Mouse (Mus musculus) lung, postnatal 0 days (tissue): ENCODE data around the gene Chtf18. TPM values are rescaled to one million over a fixed set of nuclear protein-coding genes. Genes with fewer than 3 reads are reported as not detected.

ENCODE experiments used
- ATAC-seq: fragments of 200-750 bp; cut with Nextera tagmentation; 2 replicates; pipeline ENCODE4 v1.8.0; 2017; ENCODE audit warnings: moderate library complexity
- DNase-seq: peaks from one replicate; pipeline ENCODE4 v3.0.0-alpha.2; 2016; ENCODE audit warnings: low spot score
- H3K27ac ChIP-seq: fragments of 300-500 bp; sonication (generic); 2 replicates; pipeline ENCODE4 v1.5.1; 2014; ENCODE audit warnings: antibody characterized with exemption, mild to moderate bottlenecking, low read length, mixed read lengths
- H3K27me3 ChIP-seq: fragments of 300-500 bp; sonication (generic); replicated peaks from 2 replicates; pipeline ENCODE4 v1.6.1; 2014; ENCODE audit warnings: low read length, mixed read lengths; ENCODE audit not compliant: insufficient read depth
- H3K36me3 ChIP-seq: fragments of 300-500 bp; sonication (generic); 2 replicates; pipeline ENCODE4 v1.6.1; 2014; ENCODE audit warnings: low read length, mixed read lengths; ENCODE audit not compliant: insufficient read depth
- H3K4me1 ChIP-seq: fragments of 300-500 bp; sonication (generic); 2 replicates; pipeline ENCODE4 v1.6.1; 2014; ENCODE audit warnings: antibody characterized with exemption, low read depth, low read length, mixed read lengths; ENCODE audit not compliant: insufficient read depth
- H3K4me2 ChIP-seq: fragments of 300-500 bp; sonication (generic); replicated peaks from 2 replicates; pipeline ENCODE4 v1.6.1; 2014; ENCODE audit warnings: low read depth, mild to moderate bottlenecking, low read length, moderate library complexity, mixed read lengths
- H3K4me3 ChIP-seq: fragments of 300-500 bp; sonication (generic); 2 replicates; pipeline ENCODE4 v1.5.1; 2014; ENCODE audit warnings: low read depth, low read length
- H3K9ac ChIP-seq: fragments of 300-500 bp; sonication (generic); replicated peaks from 2 replicates; pipeline ENCODE4 v1.6.1; 2014; ENCODE audit warnings: low read depth, mild to moderate bottlenecking
- H3K9me3 ChIP-seq: fragments of 300-500 bp; sonication (generic); 2 replicates; pipeline ENCODE4 v1.6.1; 2016; ENCODE audit warnings: low read length, mixed read lengths
- CTCF ChIP-seq: IDR thresholded peaks from 2 replicates; pipeline ENCODE4 v1.5.1; 2016; ENCODE audit warnings: antibody characterized with exemption, mild to moderate bottlenecking
- EP300 ChIP-seq: IDR thresholded peaks from 2 replicates; pipeline ENCODE4 v1.6.1; 2016; ENCODE audit warnings: antibody characterized with exemption, mild to moderate bottlenecking, control low read depth
- WGBS: fragments of 180-500 bp; shearing (Covaris S2); extraction: QIAGEN DNeasy Blood & Tissue Kit; methylation state at CpG from one replicate; pipeline ENCODE4 v1.1.7; 2014; 5-methylcytosine and 5-hydroxymethylcytosine counted together
- microRNA-seq: library from miRNA; unstranded; fragments of <30 nt; microRNA quantifications from one replicate; pipeline ENCODE4, GENCODE M21; 2016
- polyA plus RNA-seq: library from polyadenylated mRNA; unstranded; fragments of >200 nt; fragmentation: Nextera tagmentation; extraction: Ambion mirVana; gene quantifications from 2 replicates; pipeline ENCODE4 v1.2.1, GENCODE M21; 2015

The Chtf18 gene
- polyA plus RNA-seq, 1 experiment from 2014 or later, result 1.6 TPM

DNA sequence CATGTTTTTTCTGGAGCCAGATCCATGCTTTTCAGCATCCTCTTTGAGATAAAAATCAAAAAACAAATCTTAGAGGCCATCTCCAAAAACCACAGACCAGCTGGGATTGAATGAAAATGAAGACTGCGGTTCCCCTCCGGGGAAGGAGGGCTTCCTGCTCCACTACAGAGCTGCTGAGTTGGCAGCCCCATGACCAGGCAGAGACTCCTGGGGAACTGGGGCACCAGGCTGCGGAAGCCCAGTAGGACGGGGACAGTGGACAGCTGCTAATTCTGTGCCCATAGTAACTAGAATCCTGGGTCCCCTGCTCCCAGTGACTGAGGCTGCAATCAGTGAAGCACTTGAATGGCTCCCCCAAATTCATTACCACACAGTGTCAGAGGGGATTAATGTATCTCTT, 45.6 kb downstream of the Chtf18 start:
- DNase-seq (no peak), ATAC-seq (no peak)
- Histone ChIP-seq H3K9ac (no peak overlapping the region), H3K9me3 (no peaks in the 10 kb centered on the region), H3K27me3 (no peaks in the 10 kb centered on the region), H3K4me1 (no peaks in the 10 kb centered on the region), H3K36me3 (no peaks in the 10 kb centered on the region), H3K27ac (no peak overlapping the region), H3K4me3 (no peak overlapping the region), H3K4me2 (no peak overlapping the region)
- TF ChIP-seq CTCF (no peak), EP300 (no peak)
- WGBS, result 72% methylated on average over 4 of the region's 4 CpGs

DNA sequence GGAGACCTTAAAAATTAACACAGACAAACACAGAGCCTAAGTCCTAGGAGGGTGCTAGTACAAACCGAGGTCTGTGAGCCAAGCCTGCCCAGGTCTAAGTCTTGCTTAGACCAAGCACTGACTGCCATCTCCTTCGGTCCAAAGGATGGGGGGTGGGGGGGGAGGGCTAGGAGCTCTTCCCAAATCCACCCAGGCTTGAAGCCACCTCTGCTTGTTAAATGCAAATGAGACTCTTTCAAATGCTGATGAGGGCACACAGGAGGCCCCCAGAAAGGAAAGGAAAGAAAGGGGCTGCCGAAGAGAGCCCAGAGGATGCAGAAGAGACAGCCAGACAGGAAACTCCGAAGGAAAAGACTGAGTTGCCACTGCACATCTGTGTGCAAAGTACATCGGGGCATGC, 47.4 kb downstream of the Chtf18 start:
- TF ChIP-seq CTCF, result no peak
- TF ChIP-seq EP300, result no peak
- no peak overlapping the region for H3K4me3 ChIP-seq
- DNase-seq (no peak), ATAC-seq (no peak)
- no peaks in the 10 kb centered on the region for H3K9me3 ChIP-seq
- no peaks in the 10 kb centered on the region for H3K27me3 ChIP-seq
- no peak overlapping the region for H3K27ac ChIP-seq
- no peak overlapping the region for H3K4me2 ChIP-seq
- 16% methylated on average over 5 of the region's 5 CpGs for WGBS
- no peaks in the 10 kb centered on the region for H3K36me3 ChIP-seq
- no peak overlapping the region for H3K9ac ChIP-seq
- no peaks in the 10 kb centered on the region for H3K4me1 ChIP-seq

GRCm38 (mm10) chr17:25677969-25678368, 49.2 kb downstream of the Chtf18 start:
- Histone ChIP-seq H3K9ac (no peak overlapping the region), H3K4me2 (no peak overlapping the region), H3K4me3 (no peak overlapping the region), H3K4me1 (no peaks in the 10 kb centered on the region), H3K9me3 (no peaks in the 10 kb centered on the region), H3K36me3 (no peaks in the 10 kb centered on the region), H3K27ac (no peak overlapping the region), H3K27me3 (no peaks in the 10 kb centered on the region)
- no peak for ATAC-seq
- WGBS, result 60% methylated on average over 6 of the region's 6 CpGs
- TF ChIP-seq EP300, result no peak
- TF ChIP-seq CTCF, result no peak
- no peak for DNase-seq

DNA sequence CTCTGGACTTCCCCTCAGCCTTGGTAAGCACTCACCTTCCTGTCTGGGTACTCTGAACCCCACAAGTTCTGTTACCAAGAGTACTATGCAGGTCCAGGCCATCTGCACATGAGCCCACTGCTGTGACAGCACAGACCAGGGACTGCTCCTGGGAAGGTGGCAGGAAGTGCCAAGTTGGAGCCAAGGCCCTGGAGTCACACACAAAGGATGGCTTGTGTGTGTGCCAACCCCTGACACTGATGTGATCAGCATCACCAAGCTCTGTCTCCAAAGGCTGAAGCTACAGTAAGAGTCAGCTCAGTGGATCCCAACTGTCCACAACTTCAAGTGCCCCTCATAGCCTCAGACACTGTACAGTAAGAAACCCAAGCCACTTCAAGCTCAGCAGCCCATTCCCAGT, 54.2 kb downstream of the Chtf18 start:
- Histone ChIP-seq H3K36me3 (no peaks in the 10 kb centered on the region), H3K4me2 (no peak overlapping the region), H3K4me1 (no peaks in the 10 kb centered on the region), H3K27ac (no peak overlapping the region), H3K27me3 (no peaks in the 10 kb centered on the region), H3K9me3 (no peaks in the 10 kb centered on the region), H3K9ac (no peak overlapping the region), H3K4me3 (no peak overlapping the region)
- no peak for ATAC-seq
- DNase-seq, result no peak
- TF ChIP-seq EP300 (no peak), CTCF (no peak)

Small RNA genes within 50 kb of the gene (microRNA-seq; reads per million reads assigned to microRNA genes)
- not detected for gene Gm25083

Other genes with a start within 250 kb of the Chtf18 start
- 0.05 TPM in 1 of 2 replicates, not detected in the other for gene Sstr5, start 230.1 kb downstream of the Chtf18 start, polyA plus RNA-seq
- gene Sox8, start 156.7 kb downstream of the Chtf18 start, polyA plus RNA-seq, result 0.19 and 0.24 TPM in 2 replicates
- 16.5 and 16.6 TPM in 2 replicates for gene Lmf1, start 148.3 kb downstream of the Chtf18 start, polyA plus RNA-seq
- gene Gng13, start 10.2 kb downstream of the Chtf18 start, polyA plus RNA-seq, result 3.8 and 4.4 TPM in 2 replicates
- 15.2 and 18.1 TPM in 2 replicates for gene Rpusd1, start 251 bp upstream of the Chtf18 start, polyA plus RNA-seq
- gene Mslnl, start 8.6 kb upstream of the Chtf18 start, polyA plus RNA-seq, result 1.0 and 1.9 TPM in 2 replicates
- 584 and 630 TPM in 2 replicates for gene Msln, start 27.0 kb upstream of the Chtf18 start, polyA plus RNA-seq
- 23.8 and 24.1 TPM in 2 replicates for gene Narfl, start 46.4 kb upstream of the Chtf18 start, polyA plus RNA-seq
- gene Haghl, start 58.3 kb upstream of the Chtf18 start, polyA plus RNA-seq, result 42.7 and 45.4 TPM in 2 replicates
- 5.8 and 7.7 TPM in 2 replicates for gene Ccdc78, start 59.2 kb upstream of the Chtf18 start, polyA plus RNA-seq
- gene Fam173a, start 65.5 kb upstream of the Chtf18 start, polyA plus RNA-seq, result 112 and 116 TPM in 2 replicates
- not detected in 2 replicates for gene AC134908.4, start 68.2 kb upstream of the Chtf18 start, polyA plus RNA-seq
- gene Metrn, start 69.7 kb upstream of the Chtf18 start, polyA plus RNA-seq, result 19.1 and 20.9 TPM in 2 replicates
- gene Fbxl16, start 81.7 kb upstream of the Chtf18 start, polyA plus RNA-seq, result 0.43 and 0.70 TPM in 2 replicates
- gene Wdr24, start 96.2 kb upstream of the Chtf18 start, polyA plus RNA-seq, result 14.9 and 15.0 TPM in 2 replicates
- gene Jmjd8, start 101.4 kb upstream of the Chtf18 start, polyA plus RNA-seq, result 27.3 and 28.0 TPM in 2 replicates
- gene Stub1, start 106.0 kb upstream of the Chtf18 start, polyA plus RNA-seq, result 196 and 198 TPM in 2 replicates
- 1.4 and 1.7 TPM in 2 replicates for gene Rhbdl1, start 109.9 kb upstream of the Chtf18 start, polyA plus RNA-seq
- gene Gm20683, start 114.3 kb upstream of the Chtf18 start, polyA plus RNA-seq, result 0.86 and 1.1 TPM in 2 replicates
- 9.9 and 10.3 TPM in 2 replicates for gene Rhot2, start 117.4 kb upstream of the Chtf18 start, polyA plus RNA-seq
- 5.6 and 5.8 TPM in 2 replicates for gene Wdr90, start 134.1 kb upstream of the Chtf18 start, polyA plus RNA-seq
- 16.5 and 19.5 TPM in 2 replicates for gene Mcrip2, start 141.3 kb upstream of the Chtf18 start, polyA plus RNA-seq
- 48.7 and 50.7 TPM in 2 replicates for gene Mettl26, start 147.7 kb upstream of the Chtf18 start, polyA plus RNA-seq
- gene Wfikkn1, start 153.4 kb upstream of the Chtf18 start, polyA plus RNA-seq, result 0.24 and 0.26 TPM in 2 replicates
- gene Rab40c, start 192.3 kb upstream of the Chtf18 start, polyA plus RNA-seq, result 19.3 and 21.7 TPM in 2 replicates
- gene Pigq, start 217.5 kb upstream of the Chtf18 start, polyA plus RNA-seq, result 36.9 and 37.5 TPM in 2 replicates
- 4.5 and 4.9 TPM in 2 replicates for gene Nhlrc4, start 217.5 kb upstream of the Chtf18 start, polyA plus RNA-seq
- gene A930017K11Rik, start 225.1 kb upstream of the Chtf18 start, polyA plus RNA-seq, result not detected in 2 replicates